Mouse (Mus musculus): ENCODE results near the gene Sgcd. TPM values are rescaled to one million over a fixed set of nuclear protein-coding genes. Genes with fewer than 3 reads are reported as not detected.

Sgcd gene
- total and polyA plus RNA-seq, 2 experiments from 2014 or later = 4.6 to 51.3 TPM

DNA sequence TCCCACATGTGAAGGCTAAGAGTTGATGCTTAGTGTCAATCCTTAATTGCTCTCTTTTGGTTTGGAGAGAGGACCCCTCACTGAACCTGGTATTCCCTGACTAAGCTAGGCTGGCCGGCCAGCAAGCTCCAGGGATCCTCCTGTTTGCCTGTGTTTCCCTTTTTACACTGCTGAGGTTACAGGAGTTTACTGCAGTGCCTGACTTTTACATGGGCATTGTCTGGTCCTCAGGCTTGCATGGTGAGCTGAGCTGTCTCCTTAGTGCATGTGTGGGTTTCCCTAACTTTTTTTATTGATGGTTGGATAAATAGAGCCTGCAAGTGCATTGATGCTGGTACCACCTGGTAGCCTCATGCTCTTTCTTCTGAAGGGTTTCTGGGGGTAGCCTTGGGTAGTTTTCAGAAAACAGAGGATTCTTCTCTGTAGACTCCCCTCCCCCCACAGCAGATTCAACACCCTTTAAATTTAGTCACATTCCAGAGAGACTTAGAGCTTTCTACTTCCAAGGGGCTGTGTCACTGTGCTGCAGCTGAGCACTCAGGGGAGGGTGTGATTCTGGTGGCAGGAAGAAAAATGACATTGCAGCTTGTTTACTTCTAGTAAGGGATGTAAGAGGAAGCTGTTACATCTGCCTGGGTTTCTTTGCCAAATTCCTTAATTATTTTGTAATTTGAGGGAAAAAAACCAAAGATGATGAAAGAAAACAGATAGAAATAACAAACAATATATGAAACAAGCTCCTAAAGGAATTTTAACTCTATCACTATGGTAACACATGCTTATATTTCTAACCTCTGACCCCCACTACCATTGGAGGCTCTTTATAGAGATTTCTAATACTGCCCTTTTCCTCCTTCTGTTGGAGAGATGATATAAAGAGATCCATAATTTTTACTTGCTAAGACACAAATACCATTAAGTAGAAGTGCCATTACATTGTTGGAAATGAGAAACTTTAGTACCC is 831.8 kb downstream of the Sgcd start:
- WGBS = 32% methylated on average over 1 of the region's 1 CpGs
- Histone ChIP-seq H3K9me3 (ENCODE audit: low read length) (no peaks in the 10 kb centered on the region), H3K27ac (ENCODE audit: low read depth, low read length) (no peak overlapping the region), H3K36me3 (ENCODE audit: insufficient read depth, low read length) (no peaks in the 10 kb centered on the region), H3K4me1 (ENCODE audit: insufficient read depth, low read length) (no peaks in the 10 kb centered on the region), H3K27me3 (ENCODE audit: insufficient read depth, low read length) (no peaks in the 10 kb centered on the region), H3K4me3 (ENCODE audit: low read depth, low read length) (no peak overlapping the region), H3K4me2 (ENCODE audit: low read depth, low read length, poor library complexity, severe bottlenecking) (no peak overlapping the region), H3K9ac (replicated peaks; ENCODE audit: low read length, poor library complexity, severe bottlenecking) (no peak overlapping the region)
- TF ChIP-seq CTCF (IDR thresholded peaks at IDR 0.05) = no peak
- DNase-seq (ENCODE audit: low spot score) (no peak), ATAC-seq (ENCODE audit: low FRiP score) (no peak)

DNA sequence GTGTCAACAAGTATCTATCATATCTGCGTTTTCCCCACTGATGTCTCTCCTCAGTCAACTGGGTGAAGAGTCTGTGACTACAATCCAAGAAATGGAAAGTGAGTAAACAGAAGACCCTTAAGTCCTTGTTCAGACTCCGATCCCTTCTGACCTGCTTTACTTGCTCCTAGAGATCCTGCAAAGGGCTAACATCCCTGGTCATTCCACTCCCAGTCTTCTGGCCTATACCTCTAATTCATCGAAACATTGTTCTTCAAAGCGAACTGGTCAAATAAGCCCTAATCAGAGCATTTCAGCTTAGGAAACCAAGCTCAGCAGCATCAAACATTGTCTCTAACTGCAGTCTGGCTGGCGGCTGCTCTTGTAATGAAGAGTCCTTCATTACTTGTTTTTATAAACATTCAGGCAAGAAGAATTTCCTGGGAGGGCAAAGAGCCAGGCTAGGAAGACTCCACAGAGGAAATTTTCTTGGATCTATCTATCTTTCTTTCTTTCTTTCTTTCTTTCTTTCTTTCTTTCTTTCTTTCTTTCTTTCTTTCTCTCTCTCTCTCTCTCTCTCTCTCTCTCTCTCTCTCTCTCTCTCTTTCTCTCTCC is 833.8 kb downstream of the Sgcd start:
- DNase-seq (ENCODE audit: low spot score) = no peak
- H3K27me3 ChIP-seq (ENCODE audit: insufficient read depth, low read length) = no peaks in the 10 kb centered on the region
- no peak overlapping the region for H3K9ac ChIP-seq (replicated peaks; ENCODE audit: low read length, poor library complexity, severe bottlenecking)
- no peaks in the 10 kb centered on the region for H3K9me3 ChIP-seq (ENCODE audit: low read length)
- ATAC-seq (ENCODE audit: low FRiP score) = no peak
- no peak overlapping the region for H3K27ac ChIP-seq (ENCODE audit: low read depth, low read length)
- no peaks in the 10 kb centered on the region for H3K4me1 ChIP-seq (ENCODE audit: insufficient read depth, low read length)
- WGBS = 89% methylated on average over 5 of the region's 5 CpGs
- TF ChIP-seq CTCF (IDR thresholded peaks at IDR 0.05) = no peak
- no peak overlapping the region for H3K4me2 ChIP-seq (ENCODE audit: low read depth, low read length, poor library complexity, severe bottlenecking)
- H3K36me3 ChIP-seq (ENCODE audit: insufficient read depth, low read length) = no peaks in the 10 kb centered on the region
- no peak overlapping the region for H3K4me3 ChIP-seq (ENCODE audit: low read depth, low read length)

DNA sequence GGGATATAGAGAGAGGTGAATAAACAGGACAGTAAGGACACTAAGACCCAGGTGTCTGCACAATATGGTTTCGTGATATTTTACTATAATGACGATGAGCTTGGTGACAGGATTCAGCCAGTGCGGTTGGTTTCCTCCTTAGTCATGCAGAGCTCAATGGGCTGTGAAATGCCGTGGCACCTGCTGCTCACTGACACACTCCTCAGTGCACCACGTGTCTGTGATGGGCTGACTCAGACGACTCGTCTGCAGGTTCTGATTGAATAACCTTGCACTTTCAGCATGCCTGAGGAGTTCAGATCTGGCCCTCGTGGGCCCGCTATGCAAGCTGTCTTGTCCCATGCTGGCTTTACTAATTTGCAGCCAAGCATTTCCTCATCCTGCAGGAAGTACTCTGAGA is 839.2 kb downstream of the Sgcd start:
- no peaks in the 10 kb centered on the region for H3K4me1 ChIP-seq (ENCODE audit: insufficient read depth, low read length)
- TF ChIP-seq CTCF (IDR thresholded peaks at IDR 0.05) = no peak
- H3K27me3 ChIP-seq (ENCODE audit: insufficient read depth, low read length) = no peaks in the 10 kb centered on the region
- H3K9ac ChIP-seq (replicated peaks; ENCODE audit: low read length, poor library complexity, severe bottlenecking) = no peak overlapping the region
- no peak overlapping the region for H3K4me2 ChIP-seq (ENCODE audit: low read depth, low read length, poor library complexity, severe bottlenecking)
- no peak overlapping the region for H3K27ac ChIP-seq (ENCODE audit: low read depth, low read length)
- WGBS = 62% methylated on average over 9 of the region's 9 CpGs
- DNase-seq (ENCODE audit: low spot score) (peak; percentile 77), ATAC-seq (ENCODE audit: low FRiP score) (no peak; the same call in 1 of the 2 replicates)
- no peaks in the 10 kb centered on the region for H3K36me3 ChIP-seq (ENCODE audit: insufficient read depth, low read length)
- no peak overlapping the region for H3K4me3 ChIP-seq (ENCODE audit: low read depth, low read length)
- H3K9me3 ChIP-seq (ENCODE audit: low read length) = no peaks in the 10 kb centered on the region

DNA sequence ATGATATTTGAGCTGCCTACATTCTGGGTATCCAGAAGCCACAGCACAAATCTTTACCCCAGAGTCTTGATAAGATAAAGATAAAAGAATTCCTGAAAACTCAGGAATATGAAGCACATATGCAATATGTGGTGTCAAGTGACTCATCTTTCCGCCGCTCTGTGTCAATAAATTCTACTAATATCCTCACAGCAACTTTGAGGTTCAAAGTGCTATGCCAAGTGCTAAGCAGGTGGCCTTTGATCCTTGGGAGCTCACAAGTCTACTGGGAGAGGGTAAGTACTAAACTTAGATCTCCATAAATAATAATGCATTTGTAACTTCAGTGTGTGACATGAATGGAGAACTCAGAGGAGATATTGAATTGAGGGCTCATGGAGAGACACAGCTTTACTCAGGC is 848.9 kb downstream of the Sgcd start:
- Histone ChIP-seq H3K27ac (ENCODE audit: low read depth, low read length) (no peak overlapping the region), H3K27me3 (ENCODE audit: insufficient read depth, low read length) (no peaks in the 10 kb centered on the region), H3K4me1 (ENCODE audit: insufficient read depth, low read length) (no peaks in the 10 kb centered on the region), H3K9ac (replicated peaks; ENCODE audit: low read length, poor library complexity, severe bottlenecking) (no peak overlapping the region), H3K4me3 (ENCODE audit: low read depth, low read length) (no peak overlapping the region), H3K36me3 (ENCODE audit: insufficient read depth, low read length) (no peaks in the 10 kb centered on the region), H3K9me3 (ENCODE audit: low read length) (no peaks in the 10 kb centered on the region), H3K4me2 (ENCODE audit: low read depth, low read length, poor library complexity, severe bottlenecking) (no peak overlapping the region)
- ATAC-seq (ENCODE audit: low FRiP score) (no peak), DNase-seq (ENCODE audit: low spot score) (no peak)
- WGBS = 73% methylated on average over 2 of the region's 2 CpGs
- no peak for TF ChIP-seq CTCF (IDR thresholded peaks at IDR 0.05)

DNA sequence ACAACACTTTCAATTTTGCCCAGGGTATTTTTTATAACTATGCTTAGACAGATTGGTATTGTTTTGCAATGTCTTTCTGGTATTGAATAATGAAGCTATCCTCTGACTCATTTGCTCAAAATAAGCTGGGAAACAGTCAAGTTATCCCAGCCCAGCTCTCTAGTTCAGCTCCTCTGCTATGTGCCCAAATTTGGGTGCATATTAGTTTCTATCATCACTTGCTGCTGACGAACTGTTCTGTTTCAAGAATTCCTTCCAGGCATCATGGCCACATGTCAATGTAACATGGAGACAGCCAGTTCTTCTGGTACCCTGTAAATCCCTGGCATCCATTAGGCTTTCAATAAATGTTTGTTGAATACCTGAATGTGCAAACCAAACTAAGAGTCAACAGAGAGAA is 849.5 kb downstream of the Sgcd start:
- Histone ChIP-seq H3K4me3 (ENCODE audit: low read depth, low read length) (no peak overlapping the region), H3K4me2 (ENCODE audit: low read depth, low read length, poor library complexity, severe bottlenecking) (no peak overlapping the region), H3K4me1 (ENCODE audit: insufficient read depth, low read length) (no peaks in the 10 kb centered on the region), H3K9me3 (ENCODE audit: low read length) (no peaks in the 10 kb centered on the region), H3K36me3 (ENCODE audit: insufficient read depth, low read length) (no peaks in the 10 kb centered on the region), H3K27me3 (ENCODE audit: insufficient read depth, low read length) (no peaks in the 10 kb centered on the region), H3K27ac (ENCODE audit: low read depth, low read length) (no peak overlapping the region), H3K9ac (replicated peaks; ENCODE audit: low read length, poor library complexity, severe bottlenecking) (no peak overlapping the region)
- TF ChIP-seq CTCF (IDR thresholded peaks at IDR 0.05) = no peak
- DNase-seq (ENCODE audit: low spot score) = no peak
- ATAC-seq (ENCODE audit: low FRiP score) = no peak
- WGBS = 93% methylated on average over 1 of the region's 1 CpGs

DNA sequence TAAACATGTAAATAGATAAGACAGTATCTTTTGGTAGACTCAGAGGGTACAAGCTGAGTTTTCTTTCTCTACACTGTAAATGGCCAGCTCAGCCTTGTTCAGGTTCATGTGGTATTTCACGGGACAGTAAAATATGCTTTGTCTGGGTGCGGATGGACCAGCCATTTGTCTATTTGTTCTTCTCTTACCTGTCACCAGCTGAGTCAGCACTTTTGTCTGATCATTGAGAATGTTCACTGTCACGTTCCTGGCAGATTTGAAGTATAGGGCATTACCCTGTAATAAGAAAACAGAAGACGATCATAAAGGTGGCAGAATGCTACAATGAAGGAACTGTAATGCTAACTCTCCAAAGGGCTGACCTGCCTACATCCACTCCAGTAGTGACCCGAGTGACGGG is 856.4 kb downstream of the Sgcd start:
- H3K4me1 ChIP-seq (ENCODE audit: insufficient read depth, low read length) = no peaks in the 10 kb centered on the region
- H3K4me3 ChIP-seq (ENCODE audit: low read depth, low read length) = no peak overlapping the region
- DNase-seq (ENCODE audit: low spot score) = no peak
- H3K27me3 ChIP-seq (ENCODE audit: insufficient read depth, low read length) = no peaks in the 10 kb centered on the region
- no peaks in the 10 kb centered on the region for H3K9me3 ChIP-seq (ENCODE audit: low read length)
- H3K4me2 ChIP-seq (ENCODE audit: low read depth, low read length, poor library complexity, severe bottlenecking) = no peak overlapping the region
- no peak for TF ChIP-seq CTCF (IDR thresholded peaks at IDR 0.05)
- WGBS = 95% methylated on average over 6 of the region's 6 CpGs
- no peaks in the 10 kb centered on the region for H3K36me3 ChIP-seq (ENCODE audit: insufficient read depth, low read length)
- no peak overlapping the region for H3K27ac ChIP-seq (ENCODE audit: low read depth, low read length)
- no peak overlapping the region for H3K9ac ChIP-seq (replicated peaks; ENCODE audit: low read length, poor library complexity, severe bottlenecking)
- ATAC-seq (ENCODE audit: low FRiP score) = no peak
